Mouse (Mus musculus) forelimb bud, embryonic 11.5 days (tissue): ENCODE measurements at regions not wholly inside any gene's neighbourhood (a gene's known extent, or its start where the extent isn't known, plus 50 kb on each side); places are given as distances from the start of the nearest gene placed in this dataset.
"Not testable (repeated sequence)": the region's sequence is repeated elsewhere in the genome, so short reads cannot be mapped to it uniquely, and the experiment has no call there.

Experiments
- DNase-seq: peaks from one replicate; pipeline ENCODE4 v3.0.0-alpha.2; 2012; ENCODE audit warnings: low read depth, low spot score

- DNase-seq, result no peak
These were observed 196.3 kb upstream of the Tas2r119 start for GRCm38 (mm10) chr15:31980791-31981190.

- DNase-seq, result no peak
These were observed 189.8 kb upstream of the Tas2r119 start for GRCm38 (mm10) chr15:31987291-31987690.

- no peak for DNase-seq
These were observed 188.0 kb upstream of the Tas2r119 start for GRCm38 (mm10) chr15:31989093-31989492.

GRCm38 (mm10) chr15:31989593-31990290 is 187.3 kb upstream of the Tas2r119 start:
- DNase-seq, result no peak

- DNase-seq, result no peak
These were observed 179.1 kb upstream of the Tas2r119 start for GRCm38 (mm10) chr15:31997996-31998395.

GRCm38 (mm10) chr15:31999553-31999952 is 177.5 kb upstream of the Tas2r119 start:
- DNase-seq, result no peak

GRCm38 (mm10) chr15:32002950-32003422 is 174.1 kb upstream of the Tas2r119 start:
- DNase-seq, result no peak

- DNase-seq, result peak; percentile 60
These were observed 173.6 kb upstream of the Tas2r119 start for GRCm38 (mm10) chr15:32003489-32003888.

GRCm38 (mm10) chr15:32005986-32006385 is 171.1 kb upstream of the Tas2r119 start:
- DNase-seq, result no peak

GRCm38 (mm10) chr15:32009818-32010217 is 167.3 kb upstream of the Tas2r119 start:
- DNase-seq, result no peak

GRCm38 (mm10) chr15:32012044-32012443 is 165.0 kb upstream of the Tas2r119 start:
- peak; percentile 59 for DNase-seq

- no peak for DNase-seq
These were observed 164.3 kb upstream of the Tas2r119 start for GRCm38 (mm10) chr15:32012838-32013237.

- DNase-seq, result no peak
These were observed 161.9 kb upstream of the Tas2r119 start for GRCm38 (mm10) chr15:32015169-32015568.

GRCm38 (mm10) chr15:32020323-32021008 is 156.6 kb upstream of the Tas2r119 start:
- peak; percentile 34 for DNase-seq

GRCm38 (mm10) chr15:32021009-32021602 is 156.0 kb upstream of the Tas2r119 start:
- DNase-seq, result no peak

GRCm38 (mm10) chr15:32034091-32034490 is 143.0 kb upstream of the Tas2r119 start:
- no peak for DNase-seq

GRCm38 (mm10) chr15:32034790-32035189 is 142.3 kb upstream of the Tas2r119 start:
- peak; percentile 30 for DNase-seq

- no peak for DNase-seq
These were observed 135.3 kb upstream of the Tas2r119 start for GRCm38 (mm10) chr15:32041764-32042163.

GRCm38 (mm10) chr15:32042173-32042572 is 134.9 kb upstream of the Tas2r119 start:
- no peak for DNase-seq

GRCm38 (mm10) chr15:32042589-32042988 is 134.5 kb upstream of the Tas2r119 start:
- DNase-seq, result no peak

- DNase-seq, result no peak
These were observed 133.9 kb upstream of the Tas2r119 start for GRCm38 (mm10) chr15:32043207-32043606.

- DNase-seq, result not testable (repeated sequence)
These were observed 133.4 kb upstream of the Tas2r119 start for GRCm38 (mm10) chr15:32043670-32044069.

GRCm38 (mm10) chr15:32048836-32049235 is 128.3 kb upstream of the Tas2r119 start:
- DNase-seq, result no peak
